Mouse (Mus musculus) cerebellum, postnatal 36 days (tissue): Measurements from ENCODE around the gene 4930519G04Rik.
"Not testable (repeated sequence)": the region's sequence is repeated elsewhere in the genome, so short reads cannot be mapped to it uniquely, and the experiment has no call there.

Source experiments
- DNase-seq, 2 experiments: peaks; one replicate each; pipeline ENCODE4 v3.0.0; 2021 to 2022; ENCODE audit warnings: mixed read lengths in 2 of 2

The 4930519G04Rik gene

DNA sequence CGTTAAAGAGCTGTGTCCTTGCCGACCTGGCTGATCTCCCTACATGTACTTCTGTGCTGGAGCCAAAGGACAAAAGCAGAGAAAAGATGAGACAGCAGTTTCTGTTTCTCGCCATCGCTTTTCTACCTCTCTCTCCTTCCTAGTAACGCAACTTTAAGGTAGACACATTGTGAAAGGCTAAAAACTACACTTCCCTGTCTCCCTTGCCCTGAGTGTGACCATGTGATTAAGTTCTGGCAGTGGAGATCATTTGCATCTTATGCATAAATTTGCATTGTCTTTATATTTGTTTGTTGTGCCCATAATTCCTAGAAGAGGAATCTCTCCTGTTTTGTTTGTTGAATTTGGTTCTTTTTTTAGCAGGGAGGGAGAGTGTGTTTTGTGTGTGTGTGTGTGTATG lies 62.4 kb downstream of the 4930519G04Rik start:
- DNase-seq, result no peak

- no peak for DNase-seq
These were observed 63.3 kb downstream of the 4930519G04Rik start for GRCm38 (mm10) chr5:114916777-114917176.

GRCm38 (mm10) chr5:114917357-114917756 lies 63.9 kb downstream of the 4930519G04Rik start:
- not testable (repeated sequence) for DNase-seq

DNA sequence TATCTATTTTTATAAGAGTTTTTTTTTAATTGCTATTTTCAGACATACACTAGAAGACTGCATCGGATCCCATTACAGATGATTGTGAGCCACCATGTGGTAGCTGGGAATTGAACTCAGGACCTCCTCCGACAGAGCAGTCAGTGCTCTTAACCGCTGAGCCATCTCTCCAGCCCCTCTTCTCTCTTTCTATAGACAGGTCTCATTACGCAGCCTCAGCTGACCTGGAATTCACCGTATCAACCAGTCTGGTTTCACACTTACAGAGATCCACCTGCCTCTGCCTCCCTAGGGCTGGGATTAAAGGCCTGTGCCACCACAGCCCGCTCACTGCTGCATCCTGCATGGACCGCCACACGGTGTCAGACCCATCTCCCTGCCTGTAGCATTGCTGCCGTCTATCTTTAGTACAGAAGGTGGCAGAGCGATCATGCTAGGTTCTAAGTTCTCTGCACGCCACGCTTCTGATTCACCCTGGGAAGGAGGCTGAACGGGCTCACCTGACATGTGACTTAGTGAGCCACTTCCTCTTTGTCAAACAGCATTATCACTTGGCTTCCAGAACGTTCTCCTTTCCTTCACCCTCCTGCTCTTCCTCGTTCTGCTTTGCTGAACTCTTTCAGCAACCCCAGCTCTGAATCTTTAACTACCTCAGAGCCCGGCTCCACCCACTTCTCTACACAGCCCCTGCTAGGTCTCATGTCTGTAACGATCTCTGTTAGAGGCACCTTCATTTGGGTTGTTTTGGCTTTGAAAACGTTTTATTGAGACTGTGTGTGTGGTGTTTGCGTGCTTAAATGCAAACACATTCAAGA lies 68.3 kb downstream of the 4930519G04Rik start:
- DNase-seq, result no peak

DNA sequence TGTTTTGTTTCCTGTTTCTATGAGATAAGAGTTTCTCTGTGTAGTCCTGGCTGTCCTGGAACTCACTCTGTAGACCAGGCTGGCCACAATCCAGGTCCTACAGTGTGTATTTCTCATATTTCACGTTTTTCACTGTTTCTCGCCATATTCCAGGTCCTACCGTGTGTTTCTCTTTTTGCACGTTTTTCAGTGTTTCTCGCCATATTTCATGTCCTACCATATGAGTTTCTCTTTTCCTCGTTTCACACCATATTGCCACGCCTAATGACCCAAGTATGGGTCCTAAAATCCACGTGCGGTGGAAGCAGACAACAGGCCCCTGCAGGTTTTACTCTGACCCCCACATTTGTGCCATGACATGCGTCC lies 68.9 kb downstream of the 4930519G04Rik start:
- DNase-seq, result no peak

DNA sequence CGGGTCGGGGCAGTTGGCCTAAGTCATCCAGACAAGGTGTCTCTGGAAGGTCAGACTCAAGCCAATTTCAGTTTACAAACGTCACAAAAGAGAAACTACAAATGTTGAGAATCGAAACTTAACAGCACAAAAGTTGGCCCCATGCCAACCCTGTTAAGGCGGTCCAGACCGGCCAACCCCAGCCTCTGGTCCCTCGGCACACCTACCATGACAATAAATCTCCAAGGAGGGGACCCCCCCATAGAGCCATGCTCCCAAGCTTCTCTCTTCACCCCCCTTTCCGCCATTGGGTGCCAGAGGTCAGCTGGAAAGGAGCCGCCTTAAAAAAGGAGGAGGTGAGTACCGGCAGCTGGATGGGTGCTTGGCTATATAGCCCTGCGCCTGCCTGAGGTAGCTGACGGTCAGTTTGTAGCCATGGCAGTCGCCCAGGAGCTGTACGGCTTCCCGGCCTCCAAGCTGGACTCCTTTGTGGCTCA lies 69.6 kb downstream of the 4930519G04Rik start, which contains the start of gene Oasl1:
Gene Oasl1, plus strand, starts transcription at position 243 of the 476 bp plus-strand sequence.
- DNase-seq, result peak in 1 of 2 experiments; percentile 16

- no peak for DNase-seq
These were observed 72.8 kb downstream of the 4930519G04Rik start for GRCm38 (mm10) chr5:114926153-114926684.

- no peak for DNase-seq
These were observed 73.3 kb downstream of the 4930519G04Rik start for GRCm38 (mm10) chr5:114926753-114927152.

GRCm38 (mm10) chr5:114931626-114932025 lies 78.2 kb downstream of the 4930519G04Rik start:
- DNase-seq, result no peak

DNA sequence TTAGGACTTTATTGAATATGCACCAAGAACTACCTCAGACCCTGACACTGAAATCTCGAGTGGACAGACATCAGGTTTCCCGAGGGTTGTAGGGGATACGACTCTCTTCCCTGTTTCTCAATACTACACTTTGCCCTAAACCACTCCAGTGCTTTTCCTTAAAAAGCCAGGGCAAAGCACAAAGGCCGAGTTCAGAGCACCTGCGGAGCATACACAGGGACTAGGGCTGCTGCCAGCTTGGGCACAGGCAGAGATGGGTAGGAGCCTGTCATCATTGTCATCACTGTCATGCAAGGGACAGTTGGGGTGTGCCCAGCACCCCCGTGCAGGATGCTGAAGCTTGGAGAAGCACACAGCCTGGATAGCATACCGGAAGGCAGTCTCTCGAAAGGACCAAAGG lies 79.7 kb downstream of the 4930519G04Rik start:
- no peak for DNase-seq
